Mouse (Mus musculus): Measurements from ENCODE around the gene Rsg1. TPM values are rescaled to one million over a fixed set of nuclear protein-coding genes. Genes with fewer than 3 reads are reported as not detected.

Rsg1 gene
- polyA plus RNA-seq, 1 experiment from 2014 or later, result 8.9 TPM

DNA sequence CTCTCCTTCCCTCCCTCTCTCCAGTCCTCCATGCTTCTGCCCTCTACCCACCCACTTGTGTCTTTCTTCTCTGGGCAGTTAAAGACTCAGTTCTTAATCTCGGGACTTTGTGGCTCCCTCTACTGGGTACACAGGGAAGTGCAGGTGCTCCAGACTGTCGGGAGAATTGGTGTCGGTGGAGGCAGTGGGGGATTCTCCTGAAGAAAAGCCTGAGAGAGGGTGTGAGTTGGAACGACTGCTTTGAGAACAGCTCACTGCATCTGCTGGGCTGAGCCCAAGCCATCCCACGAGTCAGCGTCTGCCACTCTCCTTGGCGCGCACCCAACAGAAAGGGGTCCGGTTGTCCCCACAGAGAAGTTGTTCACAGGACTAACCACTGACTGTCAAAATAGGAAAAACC lies 54.1 kb downstream of the Rsg1 start:
- Histone ChIP-seq H3K9ac (replicated peaks) (no peak overlapping the region), H3K27ac (replicated peaks) (no peak overlapping the region), H3K4me2 (no peak overlapping the region), H3K36me3 (no peaks in the 10 kb centered on the region), H3K4me1 (no peaks in the 10 kb centered on the region), H3K4me3 (replicated peaks) (no peak overlapping the region), H3K27me3 (replicated peaks) (peaks cover 7% of the 10 kb centered on the region), H3K9me3 (replicated peaks) (no peaks in the 10 kb centered on the region)
- whole genome bisulfite sequencing, result 49% methylated on average over 9 of the region's 9 CpGs
- no peak for ATAC-seq (ENCODE audit: low FRiP score)

DNA sequence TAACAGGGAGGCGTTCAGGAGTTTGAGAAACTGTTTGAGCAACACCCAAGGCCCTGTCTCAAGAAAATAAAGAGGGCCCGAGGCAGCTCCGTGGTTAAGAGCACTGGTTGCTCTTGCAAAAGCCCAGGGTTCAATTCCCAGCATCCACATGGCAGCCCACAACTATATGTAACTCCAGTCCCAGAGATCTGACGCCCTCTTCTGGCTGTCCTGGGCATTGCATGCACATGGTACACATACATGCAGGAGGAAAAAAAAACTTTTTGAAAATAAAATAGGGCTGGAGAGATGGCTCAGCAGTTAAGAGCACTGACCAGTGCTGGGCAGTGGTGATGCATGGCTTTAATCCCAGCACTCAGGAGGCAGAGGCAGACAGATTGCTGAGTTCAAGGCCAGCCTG lies 54.6 kb downstream of the Rsg1 start:
- Histone ChIP-seq H3K9ac (replicated peaks) (no peak overlapping the region), H3K4me1 (peaks cover 5% of the 10 kb centered on the region), H3K4me2 (no peak overlapping the region), H3K36me3 (no peaks in the 10 kb centered on the region), H3K4me3 (replicated peaks) (no peak overlapping the region), H3K9me3 (replicated peaks) (no peaks in the 10 kb centered on the region), H3K27me3 (replicated peaks) (peaks cover 7% of the 10 kb centered on the region), H3K27ac (replicated peaks) (no peak overlapping the region)
- no peak for ATAC-seq (ENCODE audit: low FRiP score)
- 80% methylated on average over 4 of the region's 4 CpGs for WGBS

DNA sequence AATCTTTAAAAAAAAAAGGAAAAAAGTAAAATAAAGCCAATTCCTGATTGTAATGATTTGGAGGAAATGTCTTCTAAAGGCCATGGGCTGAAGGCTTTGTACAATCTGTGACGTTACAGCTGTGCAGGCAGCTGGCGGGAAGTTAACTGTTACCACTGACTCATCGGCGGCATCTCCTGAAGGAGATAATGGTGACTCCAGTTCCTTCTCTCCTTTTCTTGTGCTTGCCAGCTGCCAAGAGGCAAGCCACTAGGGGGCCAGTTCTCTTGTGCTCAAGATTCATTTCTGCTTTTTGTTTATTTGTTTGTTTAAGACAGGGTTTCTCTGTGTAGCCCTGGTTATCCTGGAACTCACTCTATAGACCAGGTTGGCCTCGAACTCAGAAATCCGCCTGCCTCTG lies 55.3 kb downstream of the Rsg1 start:
- 86% methylated on average over 6 of the region's 6 CpGs for WGBS
- H3K4me1 ChIP-seq, result peaks cover 9% of the 10 kb centered on the region
- H3K9me3 ChIP-seq (replicated peaks), result no peaks in the 10 kb centered on the region
- H3K27me3 ChIP-seq (replicated peaks), result peaks cover 7% of the 10 kb centered on the region
- H3K4me3 ChIP-seq (replicated peaks), result no peak overlapping the region
- ATAC-seq (ENCODE audit: low FRiP score), result no peak
- H3K36me3 ChIP-seq, result no peaks in the 10 kb centered on the region
- no peak overlapping the region for H3K9ac ChIP-seq (replicated peaks)
- no peak overlapping the region for H3K4me2 ChIP-seq
- no peak overlapping the region for H3K27ac ChIP-seq (replicated peaks)

DNA sequence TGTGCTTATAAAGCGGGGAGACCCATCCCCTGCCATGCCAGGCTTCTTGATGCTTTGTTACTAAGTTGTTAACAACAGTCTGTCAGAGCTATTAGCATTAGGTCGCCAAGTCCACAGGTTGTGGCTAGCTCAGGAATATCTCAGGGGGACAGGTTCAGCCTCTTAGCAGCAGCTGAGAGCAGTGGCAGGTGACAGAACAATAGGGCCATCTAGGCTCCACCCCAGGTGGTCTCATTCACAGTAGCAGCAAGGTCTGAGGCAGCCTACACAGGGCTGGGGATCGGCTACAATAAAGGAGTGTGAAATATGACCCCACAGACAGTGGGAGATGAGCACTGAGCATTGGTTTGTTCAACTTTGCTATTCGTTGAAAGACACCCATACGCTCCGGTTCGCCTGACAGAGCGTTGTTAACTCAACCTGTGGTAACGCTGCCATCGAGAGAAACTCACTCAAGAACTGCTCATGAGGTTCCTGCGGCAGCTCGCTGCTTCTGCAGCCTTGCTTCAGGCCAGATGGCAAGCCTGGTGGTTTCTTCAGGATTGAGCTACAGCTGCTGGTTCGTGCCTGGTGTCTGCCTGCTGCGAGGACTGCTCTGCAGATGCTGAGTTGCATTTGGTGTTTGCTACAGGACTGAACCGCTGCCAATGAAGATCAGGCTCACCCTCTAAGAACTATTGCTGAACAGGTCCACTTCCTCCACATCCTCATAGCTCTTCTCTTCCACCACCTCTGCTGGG lies 56.6 kb downstream of the Rsg1 start:
- H3K27me3 ChIP-seq (replicated peaks), result peaks cover 7% of the 10 kb centered on the region
- no peak overlapping the region for H3K4me2 ChIP-seq
- ATAC-seq (ENCODE audit: low FRiP score), result no peak
- WGBS, result 49% methylated on average over 15 of the region's 15 CpGs
- no peak overlapping the region for H3K9ac ChIP-seq (replicated peaks)
- no peak overlapping the region for H3K4me3 ChIP-seq (replicated peaks)
- no peak overlapping the region for H3K27ac ChIP-seq (replicated peaks)
- no peaks in the 10 kb centered on the region for H3K36me3 ChIP-seq
- peaks cover 12% of the 10 kb centered on the region for H3K4me1 ChIP-seq
- H3K9me3 ChIP-seq (replicated peaks), result no peaks in the 10 kb centered on the region

DNA sequence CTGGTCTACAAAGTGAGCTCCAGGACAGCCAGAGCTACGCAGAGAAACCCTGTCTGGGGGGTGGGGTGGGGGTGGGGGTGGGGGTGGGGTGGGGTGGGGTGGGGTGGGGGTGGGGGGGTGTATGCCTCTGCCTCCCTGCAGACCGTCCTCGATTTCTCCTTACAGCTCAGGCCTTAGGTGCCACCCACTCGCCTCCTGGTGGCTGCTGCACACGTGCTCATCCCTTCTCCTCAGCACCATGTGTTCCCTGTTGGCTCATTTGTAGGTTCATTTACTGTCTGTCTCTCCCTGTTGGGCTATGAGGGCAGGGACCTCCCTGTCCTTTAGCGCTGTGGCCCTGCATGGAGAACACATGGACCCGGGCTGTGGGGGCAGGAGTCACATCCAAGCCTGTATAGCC lies 57.5 kb downstream of the Rsg1 start:
- Histone ChIP-seq H3K4me1 (peaks cover 12% of the 10 kb centered on the region), H3K4me3 (replicated peaks) (no peak overlapping the region), H3K4me2 (no peak overlapping the region), H3K27ac (replicated peaks) (no peak overlapping the region), H3K9ac (replicated peaks) (no peak overlapping the region), H3K36me3 (no peaks in the 10 kb centered on the region), H3K9me3 (replicated peaks) (no peaks in the 10 kb centered on the region), H3K27me3 (replicated peaks) (peaks cover 7% of the 10 kb centered on the region)
- WGBS, result 87% methylated on average over 7 of the region's 7 CpGs
- no peak for ATAC-seq (ENCODE audit: low FRiP score)

DNA sequence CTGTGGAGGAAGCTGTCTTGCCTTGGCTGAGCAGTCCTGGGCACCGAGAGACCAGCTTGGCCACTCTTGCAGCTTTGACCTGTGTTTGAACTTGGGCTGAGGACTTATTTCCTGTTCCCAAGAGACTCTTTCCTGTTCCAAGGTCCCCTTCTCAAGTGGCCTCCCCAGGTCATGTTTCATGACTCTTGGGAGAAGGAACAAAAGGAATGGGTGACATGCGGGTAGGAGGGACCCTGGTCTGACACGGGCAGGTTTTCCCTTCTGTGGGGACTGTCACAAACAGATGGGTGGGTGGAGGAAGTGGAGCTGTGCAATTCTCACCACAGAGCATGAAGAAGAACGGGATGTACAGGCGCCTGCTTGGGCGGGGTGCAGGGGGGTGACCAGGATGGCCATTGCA lies 58.0 kb downstream of the Rsg1 start:
- Histone ChIP-seq H3K27me3 (replicated peaks) (peaks cover 7% of the 10 kb centered on the region), H3K9ac (replicated peaks) (no peak overlapping the region), H3K36me3 (no peaks in the 10 kb centered on the region), H3K27ac (replicated peaks) (no peak overlapping the region), H3K4me3 (replicated peaks) (no peak overlapping the region), H3K4me2 (no peak overlapping the region), H3K9me3 (replicated peaks) (no peaks in the 10 kb centered on the region), H3K4me1 (peaks cover 12% of the 10 kb centered on the region)
- WGBS, result 81% methylated on average over 6 of the region's 6 CpGs
- ATAC-seq (ENCODE audit: low FRiP score), result no peak

DNA sequence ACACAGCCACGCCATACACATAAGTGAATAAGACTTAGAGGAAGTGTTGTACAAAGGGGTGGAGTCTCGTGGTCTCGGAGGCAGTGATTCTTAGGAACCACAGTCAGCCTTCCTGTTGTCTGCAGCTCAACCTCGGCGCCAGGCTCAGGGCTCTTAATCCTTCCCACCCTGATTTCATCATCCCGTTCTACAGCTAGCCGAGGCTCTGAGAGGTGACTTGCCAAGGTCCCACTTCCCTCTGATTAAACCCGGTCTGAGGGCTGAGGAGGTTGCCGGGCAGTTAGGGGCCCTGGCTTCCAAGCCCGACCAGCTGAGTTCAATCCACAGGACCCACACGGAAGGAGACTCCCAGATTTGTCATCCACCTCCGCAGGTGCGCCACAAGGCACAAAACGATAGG lies 59.1 kb downstream of the Rsg1 start:
- ATAC-seq (ENCODE audit: low FRiP score), result no peak
- Histone ChIP-seq H3K4me2 (peak overlapping the region; percentile 40), H3K4me3 (replicated peaks) (no peak overlapping the region; the same call in 1 of the 2 replicates), H3K27ac (replicated peaks) (no peak overlapping the region), H3K27me3 (replicated peaks) (peaks cover 7% of the 10 kb centered on the region), H3K9ac (replicated peaks) (no peak overlapping the region), H3K9me3 (replicated peaks) (no peaks in the 10 kb centered on the region), H3K4me1 (peaks cover 19% of the 10 kb centered on the region), H3K36me3 (no peaks in the 10 kb centered on the region)
- WGBS, result 22% methylated on average over 14 of the region's 14 CpGs

DNA sequence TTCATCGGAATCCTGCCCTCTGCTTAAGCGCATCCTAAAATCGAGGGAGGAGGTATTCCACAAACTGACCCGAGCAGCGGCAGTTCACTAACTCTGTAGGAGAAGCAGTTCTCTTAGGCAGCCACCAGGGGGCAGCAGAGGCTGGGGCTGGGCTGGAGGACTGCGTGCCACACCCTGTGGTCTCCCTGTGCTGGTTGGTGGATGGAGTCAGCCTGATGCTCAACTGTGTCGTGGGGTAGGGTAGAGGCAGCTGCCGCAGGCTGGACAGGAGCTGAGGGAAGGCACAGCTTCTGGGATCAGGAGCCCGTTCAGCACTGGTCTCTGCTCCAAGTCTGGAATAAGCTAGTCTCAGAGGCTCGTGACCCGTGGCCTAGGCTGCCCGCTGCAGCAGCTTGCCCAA lies 59.5 kb downstream of the Rsg1 start:
- Histone ChIP-seq H3K4me3 (replicated peaks) (no peak overlapping the region; the same call in 1 of the 2 replicates), H3K9ac (replicated peaks) (no peak overlapping the region)

DNA sequence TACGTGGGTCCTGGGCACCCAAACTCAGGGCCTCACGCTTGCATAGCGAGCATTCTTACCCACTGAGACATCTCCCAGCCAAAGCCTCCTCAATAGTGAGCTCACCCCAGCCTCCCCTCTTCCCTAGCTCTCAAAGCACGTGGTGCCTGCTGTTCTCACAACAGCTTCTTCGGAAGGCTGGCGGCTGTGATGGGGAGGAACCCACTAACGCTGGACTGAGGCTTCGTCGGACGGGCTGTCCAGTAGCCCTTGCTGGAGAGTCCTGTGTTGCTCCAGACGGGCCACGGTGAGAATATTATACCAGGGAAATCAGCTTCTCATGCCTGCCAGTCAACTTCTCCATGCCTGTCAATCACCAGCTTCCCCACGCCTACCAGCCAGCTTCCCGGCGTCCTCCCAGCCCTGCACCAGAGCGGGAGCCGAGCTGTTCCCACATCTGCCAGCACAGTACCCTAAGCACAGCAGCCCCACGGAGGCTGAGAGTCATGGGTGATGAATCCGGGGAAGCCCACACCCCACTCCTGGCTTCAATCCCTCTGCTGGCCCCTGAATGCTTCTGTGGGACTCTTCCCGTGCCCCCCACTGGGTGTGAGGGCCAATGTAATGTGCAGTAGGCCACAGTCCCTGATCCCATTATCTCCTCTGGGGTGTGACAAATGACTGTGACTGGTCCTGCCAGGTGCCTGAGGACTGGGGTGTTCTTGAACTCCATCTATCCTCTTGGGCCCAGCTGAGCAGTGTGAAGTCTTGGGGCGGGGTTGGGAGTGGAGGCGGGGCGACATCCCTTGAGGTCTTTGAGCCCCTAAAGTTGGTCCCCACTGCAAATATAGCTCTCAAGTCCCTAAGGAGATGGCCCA lies 61.0 kb downstream of the Rsg1 start:
- Histone ChIP-seq H3K36me3 (no peaks in the 10 kb centered on the region), H3K9me3 (replicated peaks) (no peaks in the 10 kb centered on the region), H3K4me3 (replicated peaks) (no peak overlapping the region), H3K27me3 (replicated peaks) (peaks cover 7% of the 10 kb centered on the region), H3K27ac (replicated peaks) (no peak overlapping the region), H3K4me2 (no peak overlapping the region), H3K4me1 (peaks cover 31% of the 10 kb centered on the region), H3K9ac (replicated peaks) (0 out of 2 replicates have a peak overlapping the region, but pooled peaks have one; percentile 2)
- no peak for ATAC-seq (ENCODE audit: low FRiP score)
- 42% methylated on average over 23 of the region's 23 CpGs for WGBS

More for the DNA sequence above, 59.5 kb downstream of the Rsg1 start:
- WGBS, result 22% methylated on average over 12 of the region's 12 CpGs
- H3K27me3 ChIP-seq (replicated peaks), result peaks cover 7% of the 10 kb centered on the region
- H3K4me2 ChIP-seq, result peak overlapping the region; percentile 40
- peaks cover 24% of the 10 kb centered on the region for H3K4me1 ChIP-seq
- H3K9me3 ChIP-seq (replicated peaks), result no peaks in the 10 kb centered on the region
- no peak overlapping the region for H3K27ac ChIP-seq (replicated peaks)
- peak; percentile 83; the same call in 1 of the 2 replicates for ATAC-seq (ENCODE audit: low FRiP score)
- no peaks in the 10 kb centered on the region for H3K36me3 ChIP-seq

Other genes starting within 250 kb of the Rsg1 start
- gene Atp13a2, start 227.1 kb upstream of the Rsg1 start, polyA plus RNA-seq (2015; fragmentation: Nextera tagmentation; extraction: Ambion mirVana), result 162 and 188 TPM in 2 replicates
- 210 and 222 TPM in 2 replicates for gene Mfap2, start 203.5 kb upstream of the Rsg1 start, polyA plus RNA-seq (2015; fragmentation: Nextera tagmentation; extraction: Ambion mirVana)
- 4.5 and 4.9 TPM in 2 replicates for gene Crocc, start 153.4 kb upstream of the Rsg1 start, polyA plus RNA-seq (2015; fragmentation: Nextera tagmentation; extraction: Ambion mirVana)
- 56.8 and 59.8 TPM in 2 replicates for gene Necap2, start 135.6 kb upstream of the Rsg1 start, polyA plus RNA-seq (2015; fragmentation: Nextera tagmentation; extraction: Ambion mirVana)
- gene Spata21, start 125.6 kb upstream of the Rsg1 start, polyA plus RNA-seq (2015; fragmentation: Nextera tagmentation; extraction: Ambion mirVana), result 0.51 and 0.55 TPM in 2 replicates
- 23.7 and 29.1 TPM in 2 replicates for gene Szrd1, start 74.2 kb upstream of the Rsg1 start, polyA plus RNA-seq (2015; fragmentation: Nextera tagmentation; extraction: Ambion mirVana)
- 23.3 and 23.8 TPM in 2 replicates for gene Fbxo42, start 66.0 kb upstream of the Rsg1 start, polyA plus RNA-seq (2015; fragmentation: Nextera tagmentation; extraction: Ambion mirVana)
- 1.3 and 3.8 TPM in 2 replicates for gene Arhgef19, start 25.5 kb downstream of the Rsg1 start, polyA plus RNA-seq (2015; fragmentation: Nextera tagmentation; extraction: Ambion mirVana)
- gene Epha2, start 87.3 kb downstream of the Rsg1 start, polyA plus RNA-seq (2015; fragmentation: Nextera tagmentation; extraction: Ambion mirVana), result 0.87 and 1.9 TPM in 2 replicates
- gene Fam131c, start 154.3 kb downstream of the Rsg1 start, polyA plus RNA-seq (2015; fragmentation: Nextera tagmentation; extraction: Ambion mirVana), result 35.2 and 42.5 TPM in 2 replicates
- 0.33 TPM in 1 of 2 replicates, not detected in the other for gene Clcnka, start 184.8 kb downstream of the Rsg1 start, polyA plus RNA-seq (2015; fragmentation: Nextera tagmentation; extraction: Ambion mirVana)
- 0.27 TPM in 1 of 2 replicates, not detected in the other for gene Clcnkb, start 202.1 kb downstream of the Rsg1 start, polyA plus RNA-seq (2015; fragmentation: Nextera tagmentation; extraction: Ambion mirVana)
- gene Hspb7, start 206.8 kb downstream of the Rsg1 start, polyA plus RNA-seq (2015; fragmentation: Nextera tagmentation; extraction: Ambion mirVana), result 0.31 and 1.0 TPM in 2 replicates
- gene Srarp, start 222.1 kb downstream of the Rsg1 start, polyA plus RNA-seq (2015; fragmentation: Nextera tagmentation; extraction: Ambion mirVana), result 0.27 and 0.58 TPM in 2 replicates
- 34.8 and 34.9 TPM in 2 replicates for gene Zbtb17, start 230.7 kb downstream of the Rsg1 start, polyA plus RNA-seq (2015; fragmentation: Nextera tagmentation; extraction: Ambion mirVana)